Mouse (Mus musculus) stomach, embryonic 14.5 days (tissue): ENCODE results near the gene Got2. TPM values are rescaled to one million over a fixed set of nuclear protein-coding genes. Genes with fewer than 3 reads are reported as not detected.
"Not testable (repeated sequence)": the region's sequence is repeated elsewhere in the genome, so short reads cannot be mapped to it uniquely, and the experiment has no call there.

Experiments
- ATAC-seq: fragments of 200-750 bp; cut with Nextera tagmentation; 2 replicates; pipeline ENCODE4 v1.8.0; 2017; ENCODE audit warnings: low read depth, moderate TSS enrichment; ENCODE audit not compliant: insufficient number of reproducible peaks, insufficient read depth, low FRiP score
- H3K27ac ChIP-seq: fragments of 300-500 bp; sonication (generic); 2 replicates; pipeline ENCODE4 v1.5.1; 2014; ENCODE audit warnings: mild to moderate bottlenecking, low read length, moderate library complexity, mixed read lengths
- H3K27me3 ChIP-seq: fragments of 300-500 bp; sonication (generic); 2 replicates; pipeline ENCODE4 v1.6.1; 2014; ENCODE audit warnings: low read length, control low read depth, mixed read lengths; ENCODE audit not compliant: control insufficient read depth, insufficient read depth
- H3K36me3 ChIP-seq: fragments of 300-500 bp; sonication (generic); 2 replicates; pipeline ENCODE4 v1.6.1; 2014; ENCODE audit warnings: mild to moderate bottlenecking, control low read depth, low read length, moderate library complexity, mixed read lengths; ENCODE audit not compliant: control insufficient read depth, insufficient read depth
- H3K4me1 ChIP-seq: fragments of 300-500 bp; sonication (generic); 2 replicates; pipeline ENCODE4 v1.6.1; 2014; ENCODE audit warnings: low read length, control low read depth, mixed read lengths; ENCODE audit not compliant: control insufficient read depth, insufficient read depth
- H3K4me2 ChIP-seq: fragments of 300-500 bp; sonication (generic); replicated peaks from 2 replicates; pipeline ENCODE4 v1.6.1; 2014; ENCODE audit warnings: low read depth, low read length, control low read depth
- H3K4me3 ChIP-seq: fragments of 300-500 bp; sonication (generic); 2 replicates; pipeline ENCODE4 v1.5.1; 2014; ENCODE audit warnings: low read depth, low read length, control low read depth
- H3K9ac ChIP-seq: fragments of 300-500 bp; sonication (generic); replicated peaks from 2 replicates; pipeline ENCODE4 v1.6.1; 2014; ENCODE audit warnings: low read depth, mild to moderate bottlenecking, control low read depth, low read length, moderate library complexity, mixed read lengths
- H3K9me3 ChIP-seq: fragments of 300-500 bp; sonication (generic); 2 replicates; pipeline ENCODE4 v1.6.1; 2016; ENCODE audit warnings: low read depth, low read length, control low read depth; ENCODE audit not compliant: control insufficient read depth
- WGBS: fragments of 180-500 bp; shearing (Covaris S2); extraction: QIAGEN DNeasy Blood & Tissue Kit; methylation state at CpG from one replicate; pipeline ENCODE4 v1.1.7; 2014; 5-methylcytosine and 5-hydroxymethylcytosine counted together
- polyA plus RNA-seq: library from polyadenylated mRNA; unstranded; fragments of >200 nt; fragmentation: Nextera tagmentation; extraction: Ambion mirVana; gene quantifications from 2 replicates; pipeline ENCODE4 v1.2.1, GENCODE M21; 2014

The Got2 gene
- polyA plus RNA-seq, 1 experiment from 2014 or later = 73.0 TPM

DNA sequence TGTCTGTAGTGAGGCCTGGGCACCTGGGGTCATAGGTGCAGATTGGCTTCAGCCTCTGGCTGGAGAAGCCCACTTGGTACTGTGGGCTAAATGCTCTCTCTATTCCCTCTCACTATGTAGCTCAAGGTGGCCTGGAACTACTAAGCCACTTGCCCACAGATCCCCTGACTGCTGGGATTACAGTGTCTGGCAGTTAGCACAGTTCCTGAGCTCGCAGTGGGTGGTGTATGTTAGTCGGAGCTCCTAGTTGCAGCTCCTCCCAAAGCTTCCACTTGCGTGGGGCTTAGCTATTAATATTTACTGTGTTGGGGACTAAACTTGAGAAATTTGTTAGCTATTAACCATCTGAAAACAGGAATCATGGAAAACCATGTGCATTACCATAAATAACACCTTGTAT is 6.8 kb downstream of the Got2 start:
- ATAC-seq = no peak
- H3K4me1 ChIP-seq = peaks cover 4% of the 10 kb centered on the region
- 92% methylated on average over 3 of the region's 3 CpGs for WGBS
- no peak overlapping the region for H3K9ac ChIP-seq
- no peaks in the 10 kb centered on the region for H3K9me3 ChIP-seq
- no peak overlapping the region for H3K4me2 ChIP-seq
- peaks cover 8% of the 10 kb centered on the region for H3K36me3 ChIP-seq
- H3K4me3 ChIP-seq = no peak overlapping the region
- no peak overlapping the region for H3K27ac ChIP-seq
- H3K27me3 ChIP-seq = no peaks in the 10 kb centered on the region

DNA sequence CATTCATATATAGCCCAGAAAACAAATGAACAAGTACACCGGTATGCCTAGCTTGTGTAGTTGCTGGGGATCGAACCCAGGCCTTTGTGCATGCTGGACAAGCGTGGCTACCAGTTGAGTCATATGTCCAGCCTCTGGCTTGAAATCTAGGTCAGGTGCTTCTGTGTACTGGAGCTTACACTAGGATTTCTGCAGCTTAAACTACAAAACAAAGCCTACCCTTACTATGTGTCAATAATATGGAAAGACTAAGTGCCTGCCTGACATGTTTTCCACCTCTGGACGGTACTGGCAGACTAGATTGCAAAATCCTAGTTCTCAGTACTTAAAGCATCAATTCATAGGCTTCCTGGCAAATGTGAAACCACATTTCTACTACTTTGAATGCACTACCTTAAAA is 8.5 kb downstream of the Got2 start:
- no peak for ATAC-seq
- peaks cover 4% of the 10 kb centered on the region for H3K4me1 ChIP-seq
- H3K27ac ChIP-seq = no peak overlapping the region
- no peak overlapping the region for H3K4me2 ChIP-seq
- 89% methylated on average over 4 of the region's 4 CpGs for WGBS
- no peak overlapping the region for H3K9ac ChIP-seq
- peaks cover 17% of the 10 kb centered on the region for H3K36me3 ChIP-seq
- no peak overlapping the region for H3K4me3 ChIP-seq
- H3K9me3 ChIP-seq = no peaks in the 10 kb centered on the region
- H3K27me3 ChIP-seq = no peaks in the 10 kb centered on the region

DNA sequence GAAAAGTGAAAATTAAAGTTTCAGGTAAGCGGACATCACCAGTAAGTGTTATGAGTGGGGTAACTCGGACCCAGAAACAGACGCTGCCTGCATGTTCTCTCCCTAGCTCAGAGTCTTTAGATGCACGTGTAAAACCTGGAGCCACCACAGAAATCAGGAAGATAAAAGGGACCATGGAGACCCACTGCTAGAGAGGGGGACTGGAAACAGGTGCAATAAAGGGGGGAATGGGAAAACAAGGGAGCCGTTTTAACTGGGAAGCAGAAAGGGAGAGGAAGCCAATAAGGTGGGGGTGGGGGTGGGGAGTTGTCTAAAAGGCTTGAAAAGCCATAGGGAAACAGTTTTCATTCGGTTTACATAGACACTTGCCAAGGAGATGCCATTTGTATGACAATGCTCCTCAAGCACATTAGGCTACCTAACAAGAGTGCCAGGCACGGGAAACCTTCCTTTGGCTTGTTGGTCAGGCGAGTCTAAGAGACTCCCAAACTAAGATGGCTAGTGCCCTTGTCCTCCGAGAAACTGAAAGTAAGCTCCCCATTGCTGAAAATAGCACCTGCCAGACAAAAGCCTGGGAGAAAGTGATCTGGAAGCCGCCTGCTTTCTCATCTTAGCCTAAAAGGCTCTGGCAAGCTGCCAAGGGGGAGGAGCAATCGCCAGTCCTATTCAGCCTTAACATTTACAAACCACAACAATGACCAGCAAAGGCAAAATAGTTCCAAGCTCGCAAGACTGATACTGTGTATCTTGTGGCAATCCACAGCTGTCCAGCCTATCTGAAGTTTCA is 10.0 kb downstream of the Got2 start:
- Histone ChIP-seq H3K9me3 (no peaks in the 10 kb centered on the region), H3K27ac (no peak overlapping the region), H3K4me2 (no peak overlapping the region; the same call in 1 of the 2 replicates), H3K36me3 (peaks cover 27% of the 10 kb centered on the region), H3K9ac (no peak overlapping the region), H3K4me1 (peaks cover 4% of the 10 kb centered on the region), H3K27me3 (no peaks in the 10 kb centered on the region), H3K4me3 (no peak overlapping the region)
- no peak for ATAC-seq
- WGBS = 57% methylated on average over 12 of the region's 12 CpGs

DNA sequence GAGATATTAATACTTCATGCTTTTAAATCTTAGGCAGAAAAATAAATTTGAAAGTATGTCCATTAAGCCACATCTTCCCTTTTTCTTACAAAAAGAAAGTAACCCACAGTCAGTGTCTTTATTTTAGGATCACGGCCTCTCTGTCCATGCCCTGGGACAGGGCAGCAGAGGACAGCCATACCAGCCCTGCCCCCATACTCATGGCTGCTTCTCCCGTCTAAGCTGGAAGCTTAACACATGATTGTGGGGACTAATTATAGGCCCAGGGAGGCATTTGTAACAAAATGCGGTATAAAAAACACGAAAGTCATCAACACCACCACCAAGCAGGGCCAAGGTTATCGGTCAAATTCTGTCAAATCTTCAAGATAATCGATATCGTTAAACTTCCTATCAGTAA is 13.1 kb downstream of the Got2 start:
- Histone ChIP-seq H3K9ac (no peak overlapping the region), H3K9me3 (no peaks in the 10 kb centered on the region), H3K27me3 (no peaks in the 10 kb centered on the region), H3K36me3 (peaks cover 35% of the 10 kb centered on the region), H3K4me2 (no peak overlapping the region), H3K27ac (no peak overlapping the region), H3K4me1 (peaks cover 4% of the 10 kb centered on the region), H3K4me3 (no peak overlapping the region)
- no peak for ATAC-seq
- 96% methylated on average over 7 of the region's 7 CpGs for WGBS

DNA sequence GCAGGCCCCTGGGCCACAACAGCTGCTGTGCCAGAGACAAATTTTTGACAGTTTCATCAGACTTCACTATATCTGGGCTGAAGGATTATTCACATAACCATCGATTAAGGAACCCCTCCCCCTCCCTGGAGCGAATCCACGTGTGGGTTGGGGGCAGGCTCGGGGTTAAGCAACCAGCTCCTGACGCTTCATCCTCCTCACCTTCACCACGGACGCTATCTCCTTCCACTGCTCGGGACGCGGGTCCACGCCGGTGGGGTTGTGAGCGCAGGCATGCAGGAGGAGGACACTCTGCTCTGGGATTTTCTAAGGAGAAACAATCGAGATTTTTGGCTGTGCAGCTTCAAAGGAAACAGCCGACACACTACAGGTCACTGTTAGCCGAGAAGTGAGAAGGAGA is 16.7 kb downstream of the Got2 start:
- Histone ChIP-seq H3K27me3 (no peaks in the 10 kb centered on the region), H3K27ac (no peak overlapping the region), H3K36me3 (peaks cover 58% of the 10 kb centered on the region), H3K9me3 (no peaks in the 10 kb centered on the region), H3K4me1 (no peaks in the 10 kb centered on the region), H3K9ac (no peak overlapping the region), H3K4me3 (no peak overlapping the region), H3K4me2 (no peak overlapping the region)
- ATAC-seq = no peak
- WGBS = 93% methylated on average over 16 of the region's 16 CpGs

DNA sequence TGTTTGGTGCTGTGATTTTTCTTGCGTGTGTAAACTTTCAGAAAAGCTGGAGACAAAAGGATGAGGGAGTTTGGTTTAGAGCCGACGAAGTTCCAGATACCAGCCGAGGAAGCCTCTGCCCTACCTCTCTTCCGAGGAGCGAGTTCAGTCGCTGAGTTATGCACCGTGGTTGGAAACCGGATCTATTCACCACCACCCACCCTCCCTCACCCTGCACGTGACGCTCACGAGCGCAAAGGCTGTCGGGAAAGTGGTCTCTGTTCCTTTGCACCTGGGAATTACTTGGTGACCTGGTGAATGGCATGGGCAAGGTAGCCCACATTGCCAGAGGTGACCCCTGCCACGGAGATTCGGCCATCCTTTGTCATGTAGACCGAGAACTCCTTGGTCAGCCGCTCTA is 23.5 kb downstream of the Got2 start:
- 93% methylated on average over 17 of the region's 18 CpGs for WGBS
- H3K36me3 ChIP-seq = peaks cover 30% of the 10 kb centered on the region
- not testable (repeated sequence) for ATAC-seq, H3K9me3 ChIP-seq, H3K4me3 ChIP-seq, H3K4me1 ChIP-seq, H3K27me3 ChIP-seq, H3K4me2 ChIP-seq, H3K27ac ChIP-seq, H3K9ac ChIP-seq

DNA sequence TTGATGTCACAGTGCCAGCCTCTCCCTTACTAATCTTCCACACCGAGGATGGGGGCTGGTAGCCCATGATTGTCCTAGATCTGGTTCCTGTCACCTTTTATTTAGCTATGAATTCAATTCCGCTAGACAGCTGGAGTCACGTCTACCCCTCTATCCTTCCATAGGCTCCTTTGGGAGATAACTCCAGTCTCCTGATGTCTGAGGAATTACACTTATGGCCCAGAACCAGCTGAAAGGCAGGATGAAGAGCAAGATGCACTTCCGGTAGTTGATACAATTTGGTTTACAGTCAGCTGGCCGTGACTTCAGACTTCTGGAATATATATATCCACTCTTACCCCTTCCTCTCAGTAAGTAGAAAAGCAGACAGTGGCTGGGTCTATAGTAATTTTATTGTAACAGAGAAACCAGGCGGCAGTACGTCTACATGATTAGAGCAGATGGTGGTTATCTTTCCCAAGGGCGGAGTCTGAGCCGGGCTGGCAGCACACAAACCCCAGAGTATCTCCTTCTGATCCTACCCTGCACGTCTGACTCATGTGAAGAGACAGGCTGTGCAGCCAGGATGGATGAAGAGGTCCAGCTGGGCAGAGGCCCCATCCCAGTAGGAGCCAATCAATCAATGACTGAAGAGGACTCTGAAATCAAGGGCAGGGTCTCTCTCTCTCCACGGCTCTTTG is 24.4 kb downstream of the Got2 start:
- H3K4me3 ChIP-seq, ATAC-seq, H3K4me2 ChIP-seq, H3K4me1 ChIP-seq, H3K9me3 ChIP-seq, H3K27ac ChIP-seq, H3K27me3 ChIP-seq, H3K9ac ChIP-seq: not testable (repeated sequence)
- peaks cover 22% of the 10 kb centered on the region for H3K36me3 ChIP-seq
- 60% methylated on average over 10 of the region's 11 CpGs for WGBS

DNA sequence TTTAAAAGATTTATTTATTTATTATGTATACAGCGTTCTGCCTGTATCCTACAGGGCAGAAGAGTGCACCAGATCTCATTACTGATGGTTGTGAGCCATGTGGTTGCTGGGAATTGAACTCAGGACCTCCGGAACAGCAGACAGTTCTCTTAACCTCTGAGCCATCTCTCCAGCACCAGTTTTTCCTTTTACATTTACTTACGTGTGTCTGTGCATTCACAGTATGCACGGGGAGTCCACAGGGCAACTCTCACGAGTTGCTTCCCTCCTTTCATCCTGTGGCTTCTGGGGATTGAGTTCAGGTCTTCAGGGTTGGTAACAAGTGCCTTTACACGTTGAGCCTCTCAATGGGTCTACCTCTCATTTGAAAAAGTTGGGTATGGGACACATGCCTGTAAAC is 34.2 kb downstream of the Got2 start:
- Histone ChIP-seq H3K36me3 (no peaks in the 10 kb centered on the region), H3K9me3 (no peaks in the 10 kb centered on the region), H3K27me3 (no peaks in the 10 kb centered on the region), H3K4me2 (no peak overlapping the region), H3K4me3 (no peak overlapping the region), H3K9ac (no peak overlapping the region), H3K27ac (no peak overlapping the region), H3K4me1 (peaks cover 6% of the 10 kb centered on the region; the same call in 1 of the 2 replicates)
- 83% methylated on average over 6 of the region's 6 CpGs for WGBS
- ATAC-seq = no peak
